ENCODE assay signal across 7 mouse cellular contexts in genomic region chr4:32248990-32249393, GRCm38 (mm10). TPM values are rescaled to one million over a fixed set of nuclear protein-coding genes. Genes with fewer than 3 reads are reported as not detected.
A peak's percentile ranks its signal among the peaks of the same experiment; 100 is the strongest.
DNase-seq lines count a peak whose midpoint lies in the region; ATAC-seq lines count a peak whose summit lies in the region.

No protein-coding gene starts in this region.

- H3K27me3 ChIP-seq in midbrain, embryonic 11.5 days (ENCODE audit: control insufficient read depth, insufficient read depth, low read length): no peaks in the 10 kb centered on the region
- no peaks in the 10 kb centered on the region for H3K27me3 ChIP-seq in midbrain, embryonic 15.5 days (replicated peaks)
- H3K27me3 ChIP-seq in kidney, embryonic 16.5 days (ENCODE audit: insufficient read depth, low read length): no peaks in the 10 kb centered on the region

- H3K4me2 ChIP-seq in midbrain, embryonic 11.5 days: no peak overlapping the region
- no peak overlapping the region for H3K4me2 ChIP-seq in midbrain, embryonic 15.5 days
- H3K4me2 ChIP-seq in kidney, embryonic 16.5 days (replicated peaks; ENCODE audit: low read depth, low read length): peak overlapping the region; percentile 19; the same call in 1 of the 2 replicates

- H3K9ac ChIP-seq in midbrain, embryonic 11.5 days (ENCODE audit: low read length): no peak overlapping the region
- no peak overlapping the region for H3K9ac ChIP-seq in midbrain, embryonic 15.5 days
- H3K9ac ChIP-seq in kidney, embryonic 16.5 days (replicated peaks; ENCODE audit: low read length): no peak overlapping the region

- ATAC-seq in midbrain, embryonic 11.5 days (ENCODE audit: low FRiP score): no peak
- ATAC-seq in midbrain, embryonic 15.5 days (replicated peaks): no peak
- peak; percentile 36 for ATAC-seq in common myeloid progenitor, adult 5-6 weeks (replicated peaks; ENCODE audit: low read depth, poor library complexity, severe bottlenecking)
- ATAC-seq in kidney, embryonic 16.5 days (ENCODE audit: low FRiP score, low TSS enrichment): no peak

- H3K4me1 ChIP-seq in midbrain, embryonic 11.5 days (ENCODE audit: control insufficient read depth, insufficient read depth, low read length): peaks cover 43% of the 10 kb centered on the region
- H3K4me1 ChIP-seq in midbrain, embryonic 15.5 days: peaks cover 52% of the 10 kb centered on the region
- H3K4me1 ChIP-seq in kidney, embryonic 16.5 days (ENCODE audit: insufficient read depth, low read length): peaks cover 42% of the 10 kb centered on the region

- no peaks in the 10 kb centered on the region for H3K9me3 ChIP-seq in midbrain, embryonic 11.5 days (ENCODE audit: control insufficient read depth, low read length)
- no peaks in the 10 kb centered on the region for H3K9me3 ChIP-seq in midbrain, embryonic 15.5 days
- no peaks in the 10 kb centered on the region for H3K9me3 ChIP-seq in kidney, embryonic 16.5 days (ENCODE audit: low read length)

- H3K36me3 ChIP-seq in midbrain, embryonic 11.5 days (ENCODE audit: control insufficient read depth, insufficient read depth, low read length): no peaks in the 10 kb centered on the region
- H3K36me3 ChIP-seq in midbrain, embryonic 15.5 days (replicated peaks): no peaks in the 10 kb centered on the region
- no peaks in the 10 kb centered on the region for H3K36me3 ChIP-seq in kidney, embryonic 16.5 days (ENCODE audit: insufficient read depth, low read length)

- no peak overlapping the region for H3K4me3 ChIP-seq in midbrain, embryonic 11.5 days (ENCODE audit: low read depth, low read length)
- no peak overlapping the region for H3K4me3 ChIP-seq in midbrain, embryonic 15.5 days
- H3K4me3 ChIP-seq in kidney, embryonic 16.5 days (ENCODE audit: low read length): no peak overlapping the region

- 77% methylated on average over 9 of the region's 9 CpGs for WGBS in midbrain, embryonic 11.5 days
- WGBS in midbrain, embryonic 15.5 days: 67% methylated on average over 9 of the region's 9 CpGs
- WGBS in kidney, embryonic 16.5 days: 45% methylated on average over 9 of the region's 9 CpGs

- H3K27ac ChIP-seq in midbrain, embryonic 11.5 days (ENCODE audit: low read depth, low read length): no peak overlapping the region
- no peak overlapping the region for H3K27ac ChIP-seq in midbrain, embryonic 15.5 days
- peak overlapping the region; percentile 45 for H3K27ac ChIP-seq in kidney, embryonic 16.5 days (ENCODE audit: low read length)

- DNase-seq in midbrain, embryonic 11.5 days (ENCODE audit: low spot score, missing footprints): peak; percentile 86
- DNase-seq in naive thymus-derived CD4-positive, alpha-beta T cell, adult 2 months (ENCODE audit: low read depth): peak; percentile 70
- no peak for DNase-seq in layer of hippocampus, adult 9-11 months
- DNase-seq in gastrocnemius, postnatal 10 days: no peak

RNA-seq across cellular contexts. Expression of gene Bach2, which starts 10.4 kb away (rescaled TPM):
- 11.2 and 13.2 TPM in 2 replicates for polyA plus RNA-seq in midbrain, embryonic 11.5 days (2014; fragmentation: Nextera tagmentation; extraction: Ambion mirVana)
- polyA plus RNA-seq in midbrain, embryonic 15.5 days (2015; fragmentation: Nextera tagmentation; extraction: Ambion mirVana): 22.3 and 25.3 TPM in 2 replicates
- 1.6 and 8.9 TPM in 2 replicates for total RNA-seq in common myeloid progenitor, adult 5-6 weeks (2017)
- polyA plus RNA-seq in kidney, embryonic 16.5 days (2015; fragmentation: Nextera tagmentation; extraction: Ambion mirVana): 7.9 and 9.8 TPM in 2 replicates
- 10 to 100 TPM in 1 of 2 experiments, 1 to 10 TPM in 1; 8.7 to 10.9 TPM for total RNA-seq in gastrocnemius, postnatal 10 days (2021)

Comparison
In these comparisons a context has a peak if more than half of its experiments do, and no peak if none do; other contexts are left out.
1. DNase-seq: peak in midbrain, embryonic 11.5 days (single experiment) and naive thymus-derived CD4-positive, alpha-beta T cell, adult 2 months (single experiment); none in layer of hippocampus, adult 9-11 months (single experiment) and gastrocnemius, postnatal 10 days (single experiment).